Mouse (Mus musculus): ENCODE measurements at regions not wholly inside any gene's neighbourhood (a gene's known extent, or its start where the extent isn't known, plus 50 kb on each side); places are given as distances from the start of the nearest gene placed in this dataset.
"Not testable (repeated sequence)": the region's sequence is repeated elsewhere in the genome, so short reads cannot be mapped to it uniquely, and the experiment has no call there.

DNA sequence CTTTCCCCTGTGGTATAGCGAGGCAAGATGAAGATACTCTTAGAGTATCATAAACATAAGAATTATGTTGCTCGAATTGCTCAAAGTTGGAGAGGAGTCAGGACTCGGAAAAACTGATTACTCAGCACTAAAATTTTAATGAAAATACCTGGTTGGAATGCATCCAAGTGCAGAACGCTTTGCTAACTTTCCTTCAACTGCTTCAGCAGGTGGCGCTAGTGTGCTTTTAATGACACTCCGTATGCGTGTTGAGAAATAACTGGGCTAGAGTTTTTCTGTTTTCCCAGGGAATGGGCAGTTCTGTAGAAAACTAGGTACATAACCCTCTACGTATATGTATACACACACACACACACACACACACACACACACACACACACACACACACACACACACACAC lies 221.0 kb downstream of the Grxcr1 start:
- ATAC-seq (replicated peaks; ENCODE audit: poor library complexity), result peak; percentile 64

DNA sequence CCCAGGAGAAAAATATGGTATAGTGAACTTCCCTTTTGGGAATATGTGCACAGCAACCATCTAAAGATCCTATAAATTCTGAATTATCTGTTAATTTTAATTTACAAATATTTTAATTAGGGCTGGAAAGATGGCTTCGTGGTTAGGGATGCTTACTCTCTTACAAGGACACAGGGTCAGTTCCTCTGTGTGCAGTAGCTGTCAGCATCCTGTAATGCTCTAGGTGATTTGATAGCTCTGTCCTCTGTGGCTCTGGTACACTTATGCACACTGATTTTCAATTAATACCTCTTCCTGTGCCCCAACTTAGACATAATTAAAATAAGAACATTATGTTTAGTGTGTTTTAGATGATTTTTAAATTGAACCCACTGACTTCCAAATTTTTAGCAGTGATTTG lies 221.8 kb downstream of the Grxcr1 start:
- no peak for ATAC-seq (replicated peaks; ENCODE audit: poor library complexity)

DNA sequence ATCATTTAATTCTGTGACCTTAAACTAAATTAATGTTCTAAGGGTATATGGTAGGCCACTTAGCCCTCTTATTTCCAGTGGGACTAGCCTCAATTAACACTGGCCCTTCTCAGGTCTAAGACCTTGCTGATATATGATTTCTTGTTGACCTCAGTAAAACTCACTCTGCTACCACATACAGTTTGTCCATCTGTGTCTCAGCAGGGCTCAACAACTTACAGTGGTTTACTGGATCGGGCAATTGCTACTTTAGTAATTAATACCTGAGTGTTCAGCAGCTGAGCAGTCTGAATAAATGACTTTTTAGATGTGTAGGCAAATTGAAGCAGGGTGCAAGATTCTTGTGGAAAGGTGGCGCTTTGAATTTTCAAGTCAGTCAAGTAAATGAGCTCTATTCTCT lies 222.5 kb downstream of the Grxcr1 start:
- no peak for ATAC-seq (replicated peaks; ENCODE audit: poor library complexity)

DNA sequence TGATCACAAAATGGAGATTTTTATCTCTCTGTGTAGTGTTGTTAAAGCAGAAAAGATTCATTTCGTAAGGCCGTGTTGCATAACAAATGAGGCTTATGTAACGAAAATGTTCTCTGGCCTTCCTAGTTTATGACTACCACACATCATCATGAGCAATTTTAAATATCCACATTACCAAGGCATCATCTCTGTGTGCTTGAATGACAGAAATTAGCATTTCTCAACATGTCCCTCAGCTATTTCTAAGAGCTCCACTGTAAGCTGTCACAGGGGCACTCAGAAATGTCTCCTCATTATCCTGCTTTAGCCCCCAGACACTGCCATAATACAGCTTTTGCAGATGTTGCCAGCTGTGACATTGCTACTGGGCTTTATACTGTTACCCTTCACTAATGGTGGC lies 232.6 kb downstream of the Grxcr1 start:
- ATAC-seq (replicated peaks; ENCODE audit: poor library complexity), result no peak

DNA sequence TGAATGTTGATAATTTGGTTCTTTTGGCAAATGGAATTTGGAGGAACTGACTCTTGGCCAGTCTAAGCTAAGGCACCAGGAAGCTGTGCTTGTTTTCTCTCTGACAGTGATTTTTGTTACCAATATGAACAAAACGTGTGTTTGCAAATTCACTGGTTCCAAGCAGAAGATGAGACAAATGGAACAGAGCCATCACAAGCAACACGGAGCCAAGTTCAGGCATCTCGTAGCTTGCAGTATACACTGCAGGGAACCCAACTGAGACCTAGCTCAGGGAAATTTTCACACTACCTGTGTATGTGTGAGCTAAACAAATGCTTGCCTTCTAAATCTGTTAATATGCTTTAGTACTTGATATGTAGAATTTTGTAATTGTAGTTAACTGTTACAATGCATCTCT lies 242.6 kb downstream of the Grxcr1 start:
- no peak for ATAC-seq (replicated peaks; ENCODE audit: poor library complexity)

DNA sequence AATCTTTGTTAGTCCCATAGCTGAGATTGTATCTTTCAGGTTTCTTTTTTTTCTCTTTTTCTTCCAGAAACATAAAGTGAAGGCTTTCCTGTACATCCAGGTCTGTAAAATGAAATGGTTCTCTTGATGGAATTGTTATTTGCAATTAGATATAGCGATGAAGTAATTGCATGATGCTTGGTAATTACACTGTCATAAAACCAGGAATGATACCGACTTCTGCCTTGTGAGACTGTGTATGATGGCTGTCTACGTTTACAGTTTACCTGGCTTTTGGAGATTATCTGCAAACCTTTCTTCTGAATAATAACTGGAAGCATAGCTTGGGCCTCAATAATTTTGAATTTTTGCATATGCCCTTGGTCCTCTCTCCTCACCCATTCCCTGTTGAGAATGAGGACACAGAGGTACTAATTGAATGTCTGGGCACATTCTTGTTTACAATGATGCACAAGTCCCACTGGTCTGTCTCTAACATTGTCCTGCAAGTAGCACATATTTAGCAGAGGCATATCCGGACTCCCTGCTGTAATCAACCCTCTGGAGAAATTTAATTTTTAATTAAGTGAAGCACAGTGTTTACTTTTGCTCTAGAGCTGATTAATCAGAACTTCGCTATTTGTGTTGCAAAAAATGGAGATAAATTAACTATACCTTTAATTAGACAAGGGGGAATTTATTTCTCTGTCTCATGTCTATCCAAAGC lies 244.1 kb downstream of the Grxcr1 start:
- ATAC-seq (replicated peaks; ENCODE audit: poor library complexity), result no peak

DNA sequence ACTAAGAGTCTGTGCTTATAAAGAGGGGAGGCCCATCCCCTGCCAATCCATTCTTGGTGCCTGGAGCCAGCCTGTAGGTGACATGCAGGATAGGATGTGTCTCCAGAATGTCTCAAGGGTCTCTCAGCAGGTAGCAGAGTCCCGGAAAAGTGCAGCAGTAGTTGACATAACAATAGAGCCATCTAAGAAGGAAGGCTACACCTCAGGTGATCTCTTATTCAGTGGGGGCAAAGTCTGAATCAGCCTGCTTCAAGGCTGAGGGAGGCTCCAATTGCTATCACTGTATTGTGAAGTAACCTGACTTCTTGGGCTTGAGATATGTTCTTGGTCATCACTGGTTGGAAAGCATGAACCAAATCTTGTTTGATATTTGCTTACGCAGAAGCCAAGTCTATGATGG lies 264.1 kb downstream of the Grxcr1 start:
- not testable (repeated sequence) for ATAC-seq (replicated peaks; ENCODE audit: poor library complexity)

DNA sequence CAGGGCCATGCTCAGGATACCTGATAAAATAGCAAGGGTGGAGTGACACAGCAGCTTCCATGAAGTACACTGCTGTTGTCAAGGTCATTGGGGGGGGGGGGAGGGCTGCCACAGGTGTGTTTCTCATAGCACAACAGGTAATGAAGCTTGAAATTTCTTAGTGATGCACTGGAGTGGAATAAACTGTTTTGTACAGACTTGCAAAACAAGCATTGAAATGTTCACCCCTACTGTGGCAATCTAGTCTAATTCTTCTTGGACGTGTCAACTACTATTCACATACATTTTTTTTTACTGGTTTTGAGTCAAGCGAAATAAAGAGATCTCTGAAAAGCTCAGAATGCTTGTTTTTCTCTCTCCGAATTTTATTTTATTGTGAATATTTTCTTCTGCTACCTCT lies 281.6 kb downstream of the Grxcr1 start:
- no peak for ATAC-seq (replicated peaks; ENCODE audit: poor library complexity)

DNA sequence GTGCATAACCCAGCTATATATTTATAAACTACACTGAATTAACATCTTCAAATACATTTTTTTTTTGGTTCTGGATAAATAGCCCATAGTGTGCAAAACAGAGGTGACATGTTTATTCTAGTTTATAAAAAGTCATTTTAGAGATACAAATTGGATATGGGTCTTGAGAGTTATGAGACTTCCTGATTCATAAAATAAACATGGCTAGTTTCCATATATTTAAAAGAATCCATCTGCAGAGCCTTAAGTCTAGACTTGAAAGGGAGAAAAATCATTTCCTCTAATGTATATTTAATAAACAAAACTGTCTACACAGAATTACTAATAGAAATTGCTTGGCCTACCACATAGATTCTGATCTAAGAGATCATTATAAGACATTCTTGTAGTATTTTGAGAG lies 287.3 kb downstream of the Grxcr1 start:
- no peak for ATAC-seq (replicated peaks; ENCODE audit: poor library complexity)

DNA sequence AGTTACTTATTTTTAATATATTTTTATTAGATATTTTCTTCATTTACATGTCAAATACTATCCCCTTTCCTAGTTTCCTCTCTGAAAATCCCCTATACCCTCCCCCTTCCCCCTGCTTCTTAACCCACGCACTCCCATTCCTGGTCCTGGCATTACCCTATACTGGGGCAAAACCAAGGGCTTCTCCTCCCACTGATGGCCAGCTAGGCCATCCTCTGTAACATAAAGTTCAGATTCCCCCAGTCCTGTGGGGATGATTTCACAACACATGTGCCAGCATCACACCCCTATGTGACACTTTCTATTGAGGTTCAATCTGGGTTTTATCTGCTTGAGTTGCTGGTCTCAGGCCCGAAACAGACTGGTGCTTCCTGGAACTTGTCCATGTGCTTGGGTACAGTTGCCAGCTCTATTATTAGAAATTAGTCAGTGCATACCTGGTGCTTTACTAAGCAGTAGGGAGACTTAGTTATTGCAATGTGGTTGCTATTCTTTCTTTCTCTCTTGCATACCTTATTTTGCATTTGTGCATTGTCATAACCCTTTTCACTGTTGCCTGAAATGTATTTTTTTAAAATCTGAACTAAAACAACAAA lies 295.5 kb downstream of the Grxcr1 start:
- ATAC-seq (replicated peaks; ENCODE audit: poor library complexity), result no peak

DNA sequence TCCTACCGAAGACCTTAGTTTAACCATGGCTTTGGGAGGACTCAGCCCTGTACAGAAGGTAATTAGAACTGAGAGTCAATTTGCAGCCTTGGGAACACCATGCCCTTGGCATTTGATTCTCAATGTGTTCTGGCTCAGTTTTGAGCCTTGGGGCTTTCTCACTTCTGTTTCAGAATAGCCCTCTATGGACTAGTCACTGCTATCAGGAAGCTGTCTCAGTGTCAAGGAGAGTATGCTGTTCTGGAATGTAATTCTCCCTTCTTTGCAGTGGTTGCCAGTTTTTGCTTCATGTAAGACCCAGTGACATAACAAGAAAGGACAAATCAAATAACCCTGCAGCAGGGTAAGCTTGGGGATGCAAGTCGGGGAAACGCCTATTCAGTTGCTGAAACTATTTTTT lies 297.7 kb downstream of the Grxcr1 start:
- ATAC-seq (replicated peaks; ENCODE audit: poor library complexity), result no peak

DNA sequence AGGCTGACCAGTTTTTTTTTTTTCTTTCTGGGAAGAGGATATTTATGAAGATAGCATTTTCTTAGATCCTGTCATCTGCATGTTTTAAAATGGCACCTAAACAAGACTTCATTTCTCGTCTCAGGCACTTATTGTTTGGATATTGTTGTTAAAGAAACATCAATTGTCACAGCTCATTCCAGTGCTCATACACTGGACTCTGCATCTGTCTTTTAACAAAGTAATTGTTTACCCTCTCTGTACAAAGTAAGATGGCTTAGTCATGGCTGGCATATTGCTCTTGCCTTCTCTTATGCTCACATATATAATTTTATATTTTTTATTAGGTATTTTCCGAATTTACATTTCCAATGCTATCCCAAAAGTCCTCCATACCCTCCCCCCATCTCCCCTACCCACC lies 298.2 kb downstream of the Grxcr1 start:
- no peak for ATAC-seq (replicated peaks; ENCODE audit: poor library complexity)

DNA sequence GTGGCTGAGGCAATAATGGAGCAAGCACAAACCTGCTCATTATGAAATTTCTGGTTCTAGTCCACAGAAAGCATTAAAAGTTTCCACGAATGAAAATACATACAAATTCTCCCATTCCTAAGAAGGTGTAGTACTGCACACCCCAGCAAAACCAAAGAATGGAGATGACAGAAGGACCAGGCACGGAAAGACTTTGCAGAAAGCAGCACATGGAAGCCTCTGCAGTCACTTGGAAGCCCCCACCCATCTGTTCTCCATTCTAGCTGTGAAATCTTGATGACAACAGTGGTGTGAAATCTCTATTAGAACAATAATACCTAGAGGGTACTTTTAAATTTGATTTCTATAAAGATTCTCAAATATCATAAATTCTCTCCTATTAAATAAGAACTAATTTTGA lies 319.3 kb downstream of the Grxcr1 start:
- ATAC-seq (replicated peaks; ENCODE audit: poor library complexity), result no peak

DNA sequence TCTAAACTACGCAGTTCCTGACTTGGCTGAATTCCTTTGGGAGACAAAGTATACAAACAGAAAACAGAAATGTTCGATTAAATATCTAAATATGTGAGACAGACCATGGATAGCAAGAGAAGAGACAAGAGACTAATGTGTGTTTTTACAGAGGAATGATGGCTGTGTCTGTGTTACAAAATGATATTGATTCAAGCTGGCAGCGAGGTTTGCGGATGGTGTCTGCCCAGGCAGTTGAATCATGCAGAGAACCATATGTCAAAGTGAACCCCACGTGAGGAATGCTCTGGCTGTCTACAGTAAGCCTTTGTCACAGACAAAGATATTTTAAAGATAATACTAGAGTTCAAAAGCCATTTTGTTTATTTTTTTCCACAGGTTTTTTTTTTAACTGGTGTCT lies 320.2 kb downstream of the Grxcr1 start:
- ATAC-seq (replicated peaks; ENCODE audit: poor library complexity), result no peak

DNA sequence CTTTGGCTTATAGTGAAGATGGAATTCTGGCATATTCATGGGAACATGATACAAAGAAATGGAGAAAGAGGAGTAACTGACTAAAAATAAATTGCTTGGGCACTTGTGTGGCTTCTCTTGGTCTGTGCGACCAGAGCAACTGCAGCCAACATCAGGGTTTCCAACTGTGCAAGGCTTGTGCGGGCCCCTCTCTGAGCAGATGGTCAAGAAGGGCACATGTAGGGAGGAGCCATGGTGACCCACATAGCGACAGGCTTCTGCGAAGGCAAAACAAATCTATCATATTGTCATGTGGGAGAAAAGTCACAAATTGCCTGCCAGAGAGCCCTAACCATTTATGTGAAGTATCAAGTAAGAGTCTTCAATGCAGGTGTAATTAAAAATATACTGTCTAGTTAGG lies 321.6 kb downstream of the Grxcr1 start:
- ATAC-seq (replicated peaks; ENCODE audit: poor library complexity), result no peak

DNA sequence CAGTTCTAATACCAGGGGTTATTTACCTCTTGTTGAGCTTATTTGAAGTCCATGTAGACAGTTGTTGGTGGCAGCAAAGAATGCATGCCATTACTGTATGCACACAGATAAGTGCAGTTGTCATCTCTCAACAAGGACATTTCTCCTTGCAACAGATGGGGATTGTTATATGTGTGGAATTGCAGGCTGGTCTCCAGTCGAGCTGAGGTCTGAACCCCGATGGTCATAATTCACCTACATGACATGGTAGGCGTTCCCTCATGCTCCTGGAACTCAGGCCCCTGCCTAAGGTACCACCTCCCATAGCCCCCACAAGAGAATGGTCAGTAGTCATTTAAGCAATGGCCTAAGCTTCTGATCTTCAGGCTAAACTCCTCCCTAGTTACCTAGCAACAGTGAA lies 322.2 kb downstream of the Grxcr1 start:
- ATAC-seq (replicated peaks; ENCODE audit: poor library complexity), result not testable (repeated sequence)

DNA sequence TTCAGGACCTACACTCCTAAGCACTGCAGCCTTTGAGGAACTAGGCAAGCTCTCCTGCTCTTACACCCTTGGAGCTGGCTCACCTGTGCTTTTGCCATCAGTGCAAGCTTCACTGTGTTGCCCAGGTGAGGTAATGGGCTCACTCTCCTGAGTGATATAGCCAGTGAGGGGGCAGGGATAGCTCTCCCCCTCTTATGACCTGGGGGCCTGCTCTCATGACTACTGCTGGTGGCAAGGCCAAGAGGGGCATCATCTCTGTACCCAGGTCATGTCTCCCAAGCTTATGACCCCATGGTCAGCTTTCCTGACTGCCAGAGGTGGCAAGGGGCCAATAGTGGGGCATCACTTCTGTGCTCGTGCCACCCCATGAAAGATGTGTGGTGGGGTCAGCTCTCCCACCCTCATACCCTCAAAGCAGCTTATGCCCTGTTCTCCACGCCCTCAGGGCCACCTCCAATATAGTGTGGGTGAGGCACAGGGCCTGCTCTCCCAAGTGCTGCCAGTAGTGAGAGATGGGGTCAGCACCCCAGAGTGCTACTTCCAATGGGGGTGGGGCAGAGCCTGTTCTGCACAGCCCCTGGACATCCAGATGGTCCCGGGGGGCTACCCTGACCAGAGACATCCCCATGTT lies 330.1 kb downstream of the Grxcr1 start:
- no peak for ATAC-seq (replicated peaks; ENCODE audit: poor library complexity)

DNA sequence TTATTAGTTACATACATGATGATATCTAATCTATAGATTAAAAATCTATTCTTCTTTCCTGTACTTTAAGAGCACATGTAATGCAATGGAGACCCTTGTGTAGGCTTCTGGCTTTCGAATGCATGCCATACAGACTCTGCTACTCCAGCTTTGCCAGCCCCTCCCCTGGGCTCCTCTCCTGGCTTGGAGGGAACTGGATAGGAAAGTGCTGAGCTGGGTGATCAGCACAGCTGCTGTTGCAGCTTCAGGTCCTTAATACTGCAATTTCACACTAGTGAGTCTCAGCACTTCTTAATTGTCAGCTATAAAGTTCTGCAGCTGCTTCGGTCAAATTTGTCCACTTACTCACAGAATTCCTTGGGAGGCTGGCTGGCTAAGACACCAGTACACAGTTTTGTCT lies 341.4 kb downstream of the Grxcr1 start:
- ATAC-seq (replicated peaks; ENCODE audit: poor library complexity), result no peak

Measured in megakaryocyte progenitor cell, adult 5-6 weeks (primary cell).